Mouse (Mus musculus): ENCODE measurements around the gene Traf5. TPM values are rescaled to one million over a fixed set of nuclear protein-coding genes. Genes with fewer than 3 reads are reported as not detected.
A peak's percentile ranks its signal among the peaks of the same experiment; 100 is the strongest.

Gene Traf5
- total and polyA plus RNA-seq, 2 experiments from 2014 or later = 1.6 to 2.0 TPM

- no peak for ATAC-seq (ENCODE audit: low FRiP score)
- no peak overlapping the region for H3K9ac ChIP-seq (replicated peaks; ENCODE audit: low read length, poor library complexity, severe bottlenecking)
- no peak overlapping the region for H3K4me2 ChIP-seq (ENCODE audit: low read depth, low read length, poor library complexity, severe bottlenecking)
- no peaks in the 10 kb centered on the region for H3K9me3 ChIP-seq (ENCODE audit: low read length)
- H3K27ac ChIP-seq (ENCODE audit: low read depth, low read length) = no peak overlapping the region
- H3K4me3 ChIP-seq (ENCODE audit: low read depth, low read length) = no peak overlapping the region
- no peaks in the 10 kb centered on the region; the same call in 1 of the 2 replicates for H3K36me3 ChIP-seq (ENCODE audit: insufficient read depth, low read length)
- no peak for DNase-seq (ENCODE audit: low spot score)
- H3K27me3 ChIP-seq (ENCODE audit: insufficient read depth, low read length) = no peaks in the 10 kb centered on the region
- WGBS = 91% methylated on average over 8 of the region's 8 CpGs
- no peaks in the 10 kb centered on the region for H3K4me1 ChIP-seq (ENCODE audit: insufficient read depth, low read length)
- TF ChIP-seq CTCF (IDR thresholded peaks at IDR 0.05) = peak; percentile 27; the same call in 1 of the 2 replicates
Measured at GRCm38 (mm10) chr1:192063209-192063946, 29.0 kb downstream of the Traf5 start.

- no peaks in the 10 kb centered on the region for H3K27me3 ChIP-seq (ENCODE audit: insufficient read depth, low read length)
- no peak for DNase-seq (ENCODE audit: low spot score)
- no peak overlapping the region for H3K4me3 ChIP-seq (ENCODE audit: low read depth, low read length)
- H3K4me2 ChIP-seq (ENCODE audit: low read depth, low read length, poor library complexity, severe bottlenecking) = no peak overlapping the region
- H3K9ac ChIP-seq (replicated peaks; ENCODE audit: low read length, poor library complexity, severe bottlenecking) = no peak overlapping the region
- 88% methylated on average over 14 of the region's 14 CpGs for WGBS
- no peaks in the 10 kb centered on the region; the same call in 1 of the 2 replicates for H3K36me3 ChIP-seq (ENCODE audit: insufficient read depth, low read length)
- no peak for TF ChIP-seq CTCF (IDR thresholded peaks at IDR 0.05)
- no peaks in the 10 kb centered on the region for H3K4me1 ChIP-seq (ENCODE audit: insufficient read depth, low read length)
- no peak for ATAC-seq (ENCODE audit: low FRiP score)
- no peaks in the 10 kb centered on the region for H3K9me3 ChIP-seq (ENCODE audit: low read length)
- no peak overlapping the region for H3K27ac ChIP-seq (ENCODE audit: low read depth, low read length)
Measured at GRCm38 (mm10) chr1:192062682-192063081, 29.7 kb downstream of the Traf5 start.

- Histone ChIP-seq H3K4me1 (ENCODE audit: insufficient read depth, low read length) (no peaks in the 10 kb centered on the region), H3K9ac (replicated peaks; ENCODE audit: low read length, poor library complexity, severe bottlenecking) (no peak overlapping the region), H3K4me3 (ENCODE audit: low read depth, low read length) (no peak overlapping the region), H3K36me3 (ENCODE audit: insufficient read depth, low read length) (no peaks in the 10 kb centered on the region; the same call in 1 of the 2 replicates), H3K27ac (ENCODE audit: low read depth, low read length) (no peak overlapping the region), H3K27me3 (ENCODE audit: insufficient read depth, low read length) (no peaks in the 10 kb centered on the region), H3K4me2 (ENCODE audit: low read depth, low read length, poor library complexity, severe bottlenecking) (no peak overlapping the region), H3K9me3 (ENCODE audit: low read length) (no peaks in the 10 kb centered on the region)
- WGBS = 76% methylated on average over 4 of the region's 4 CpGs
- TF ChIP-seq CTCF (IDR thresholded peaks at IDR 0.05) = no peak
- ATAC-seq (ENCODE audit: low FRiP score) (no peak), DNase-seq (ENCODE audit: low spot score) (no peak)
Measured at GRCm38 (mm10) chr1:192061666-192062306, 30.6 kb downstream of the Traf5 start.

GRCm38 (mm10) chr1:192058911-192059310 is 33.4 kb downstream of the Traf5 start:
- TF ChIP-seq CTCF (IDR thresholded peaks at IDR 0.05) = 0 out of 2 replicates have a peak, but pooled peaks have one; percentile 7
- 82% methylated on average over 10 of the region's 10 CpGs for WGBS
- H3K27me3 ChIP-seq (ENCODE audit: insufficient read depth, low read length) = no peaks in the 10 kb centered on the region
- H3K36me3 ChIP-seq (ENCODE audit: insufficient read depth, low read length) = no peaks in the 10 kb centered on the region; the same call in 1 of the 2 replicates
- H3K4me3 ChIP-seq (ENCODE audit: low read depth, low read length) = no peak overlapping the region
- H3K9ac ChIP-seq (replicated peaks; ENCODE audit: low read length, poor library complexity, severe bottlenecking) = no peak overlapping the region
- DNase-seq (ENCODE audit: low spot score) = no peak
- no peak for ATAC-seq (ENCODE audit: low FRiP score)
- no peak overlapping the region for H3K27ac ChIP-seq (ENCODE audit: low read depth, low read length)
- H3K9me3 ChIP-seq (ENCODE audit: low read length) = no peaks in the 10 kb centered on the region
- H3K4me2 ChIP-seq (ENCODE audit: low read depth, low read length, poor library complexity, severe bottlenecking) = no peak overlapping the region
- H3K4me1 ChIP-seq (ENCODE audit: insufficient read depth, low read length) = no peaks in the 10 kb centered on the region

- no peak overlapping the region for H3K4me2 ChIP-seq (ENCODE audit: low read depth, low read length, poor library complexity, severe bottlenecking)
- no peaks in the 10 kb centered on the region for H3K27me3 ChIP-seq (ENCODE audit: insufficient read depth, low read length)
- no peaks in the 10 kb centered on the region for H3K4me1 ChIP-seq (ENCODE audit: insufficient read depth, low read length)
- ATAC-seq (ENCODE audit: low FRiP score) = no peak
- TF ChIP-seq CTCF (IDR thresholded peaks at IDR 0.05) = no peak
- H3K9me3 ChIP-seq (ENCODE audit: low read length) = no peaks in the 10 kb centered on the region
- no peak overlapping the region for H3K9ac ChIP-seq (replicated peaks; ENCODE audit: low read length, poor library complexity, severe bottlenecking)
- no peak overlapping the region for H3K4me3 ChIP-seq (ENCODE audit: low read depth, low read length)
- WGBS = 62% methylated on average over 3 of the region's 3 CpGs
- no peak overlapping the region for H3K27ac ChIP-seq (ENCODE audit: low read depth, low read length)
- H3K36me3 ChIP-seq (ENCODE audit: insufficient read depth, low read length) = no peaks in the 10 kb centered on the region
- no peak for DNase-seq (ENCODE audit: low spot score)
Measured at GRCm38 (mm10) chr1:192053726-192054125, 38.6 kb downstream of the Traf5 start.

GRCm38 (mm10) chr1:192052986-192053385 is 39.4 kb downstream of the Traf5 start:
- ATAC-seq (ENCODE audit: low FRiP score) = no peak
- no peaks in the 10 kb centered on the region for H3K9me3 ChIP-seq (ENCODE audit: low read length)
- no peak for TF ChIP-seq CTCF (IDR thresholded peaks at IDR 0.05)
- no peak for DNase-seq (ENCODE audit: low spot score)
- H3K27me3 ChIP-seq (ENCODE audit: insufficient read depth, low read length) = no peaks in the 10 kb centered on the region
- no peak overlapping the region for H3K4me2 ChIP-seq (ENCODE audit: low read depth, low read length, poor library complexity, severe bottlenecking)
- WGBS = 90% methylated on average over 5 of the region's 5 CpGs
- no peak overlapping the region for H3K27ac ChIP-seq (ENCODE audit: low read depth, low read length)
- H3K4me1 ChIP-seq (ENCODE audit: insufficient read depth, low read length) = no peaks in the 10 kb centered on the region
- H3K4me3 ChIP-seq (ENCODE audit: low read depth, low read length) = no peak overlapping the region
- no peaks in the 10 kb centered on the region for H3K36me3 ChIP-seq (ENCODE audit: insufficient read depth, low read length)
- no peak overlapping the region for H3K9ac ChIP-seq (replicated peaks; ENCODE audit: low read length, poor library complexity, severe bottlenecking)
